Mouse (Mus musculus): Measurements from ENCODE around the gene Syt17. TPM values are rescaled to one million over a fixed set of nuclear protein-coding genes. Genes with fewer than 3 reads are reported as not detected.

The Syt17 gene
- polyA plus RNA-seq, 1 experiment from 2014 or later = 8.3 TPM

DNA sequence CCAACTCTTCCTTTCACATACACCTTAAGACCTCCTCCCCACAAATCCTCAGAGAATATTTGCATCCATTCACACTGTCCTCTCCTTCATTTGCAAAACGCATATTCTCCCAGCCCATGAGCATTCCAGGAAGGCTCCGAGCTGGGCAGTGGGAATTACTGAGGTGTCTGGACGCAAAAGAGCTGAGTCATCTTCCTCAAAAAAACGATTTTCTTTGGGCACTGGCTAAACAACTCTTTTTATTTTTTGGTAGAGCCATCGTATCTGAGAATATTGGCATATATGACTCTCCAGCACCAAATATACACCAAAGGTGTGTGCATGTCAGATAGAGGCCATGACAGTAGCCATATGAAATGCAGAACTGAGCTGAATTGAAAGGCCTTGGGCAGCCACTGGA lies 38.9 kb upstream of the Syt17 start:
- Histone ChIP-seq H3K9ac (ENCODE audit: low read length) (no peak overlapping the region), H3K27ac (ENCODE audit: low read depth) (no peak overlapping the region), H3K9me3 (ENCODE audit: control insufficient read depth, low read length) (no peaks in the 10 kb centered on the region), H3K27me3 (replicated peaks; ENCODE audit: control insufficient read depth, insufficient read depth, low read length) (0 out of 2 replicates have a peak, but pooled peaks cover 3% of the 10 kb centered on the region), H3K4me3 (ENCODE audit: low read depth, low read length) (no peak overlapping the region), H3K4me1 (replicated peaks; ENCODE audit: control insufficient read depth, insufficient read depth, low read length) (peaks cover 35% of the 10 kb centered on the region), H3K4me2 (ENCODE audit: low read length) (no peak overlapping the region), H3K36me3 (ENCODE audit: control insufficient read depth, insufficient read depth, low read length) (peaks cover 24% of the 10 kb centered on the region)
- WGBS = 57% methylated on average over 5 of the region's 5 CpGs
- no peak for ATAC-seq (replicated peaks; ENCODE audit: low FRiP score, low TSS enrichment, low read depth)
- no peak for DNase-seq (ENCODE audit: low spot score)

GRCm38 (mm10) chr7:118483996-118484395 lies 36.0 kb upstream of the Syt17 start:
- DNase-seq (ENCODE audit: low spot score) (no peak), ATAC-seq (replicated peaks; ENCODE audit: low FRiP score, low TSS enrichment, low read depth) (no peak)
- no peaks in the 10 kb centered on the region for H3K27me3 ChIP-seq (replicated peaks; ENCODE audit: control insufficient read depth, insufficient read depth, low read length)
- no peak overlapping the region for H3K27ac ChIP-seq (ENCODE audit: low read depth)
- H3K4me2 ChIP-seq (ENCODE audit: low read length) = no peak overlapping the region
- H3K9me3 ChIP-seq (ENCODE audit: control insufficient read depth, low read length) = no peaks in the 10 kb centered on the region
- H3K36me3 ChIP-seq (ENCODE audit: control insufficient read depth, insufficient read depth, low read length) = peaks cover 16% of the 10 kb centered on the region
- H3K4me3 ChIP-seq (ENCODE audit: low read depth, low read length) = no peak overlapping the region
- peaks cover 24% of the 10 kb centered on the region for H3K4me1 ChIP-seq (replicated peaks; ENCODE audit: control insufficient read depth, insufficient read depth, low read length)
- WGBS = 71% methylated on average over 1 of the region's 1 CpGs
- no peak overlapping the region for H3K9ac ChIP-seq (ENCODE audit: low read length)

- Histone ChIP-seq H3K4me3 (ENCODE audit: low read depth, low read length) (no peak overlapping the region), H3K27ac (ENCODE audit: low read depth) (no peak overlapping the region), H3K4me1 (replicated peaks; ENCODE audit: control insufficient read depth, insufficient read depth, low read length) (peaks cover 18% of the 10 kb centered on the region), H3K9me3 (ENCODE audit: control insufficient read depth, low read length) (no peaks in the 10 kb centered on the region), H3K36me3 (ENCODE audit: control insufficient read depth, insufficient read depth, low read length) (peaks cover 13% of the 10 kb centered on the region), H3K4me2 (ENCODE audit: low read length) (no peak overlapping the region), H3K27me3 (replicated peaks; ENCODE audit: control insufficient read depth, insufficient read depth, low read length) (no peaks in the 10 kb centered on the region), H3K9ac (ENCODE audit: low read length) (no peak overlapping the region)
- DNase-seq (ENCODE audit: low spot score) (no peak), ATAC-seq (replicated peaks; ENCODE audit: low FRiP score, low TSS enrichment, low read depth) (no peak)
- 84% methylated on average over 2 of the region's 2 CpGs for WGBS
These were observed 34.0 kb upstream of the Syt17 start for GRCm38 (mm10) chr7:118482001-118482400.

- Histone ChIP-seq H3K36me3 (ENCODE audit: control insufficient read depth, insufficient read depth, low read length) (peaks cover 13% of the 10 kb centered on the region), H3K27me3 (replicated peaks; ENCODE audit: control insufficient read depth, insufficient read depth, low read length) (no peaks in the 10 kb centered on the region), H3K4me1 (replicated peaks; ENCODE audit: control insufficient read depth, insufficient read depth, low read length) (peaks cover 18% of the 10 kb centered on the region), H3K4me3 (ENCODE audit: low read depth, low read length) (no peak overlapping the region), H3K27ac (ENCODE audit: low read depth) (no peak overlapping the region), H3K4me2 (ENCODE audit: low read length) (no peak overlapping the region), H3K9ac (ENCODE audit: low read length) (no peak overlapping the region), H3K9me3 (ENCODE audit: control insufficient read depth, low read length) (no peaks in the 10 kb centered on the region)
- no peak for DNase-seq (ENCODE audit: low spot score)
- ATAC-seq (replicated peaks; ENCODE audit: low FRiP score, low TSS enrichment, low read depth) = no peak
- 60% methylated on average over 10 of the region's 10 CpGs for WGBS
These were observed 33.2 kb upstream of the Syt17 start for GRCm38 (mm10) chr7:118481047-118481810.

DNA sequence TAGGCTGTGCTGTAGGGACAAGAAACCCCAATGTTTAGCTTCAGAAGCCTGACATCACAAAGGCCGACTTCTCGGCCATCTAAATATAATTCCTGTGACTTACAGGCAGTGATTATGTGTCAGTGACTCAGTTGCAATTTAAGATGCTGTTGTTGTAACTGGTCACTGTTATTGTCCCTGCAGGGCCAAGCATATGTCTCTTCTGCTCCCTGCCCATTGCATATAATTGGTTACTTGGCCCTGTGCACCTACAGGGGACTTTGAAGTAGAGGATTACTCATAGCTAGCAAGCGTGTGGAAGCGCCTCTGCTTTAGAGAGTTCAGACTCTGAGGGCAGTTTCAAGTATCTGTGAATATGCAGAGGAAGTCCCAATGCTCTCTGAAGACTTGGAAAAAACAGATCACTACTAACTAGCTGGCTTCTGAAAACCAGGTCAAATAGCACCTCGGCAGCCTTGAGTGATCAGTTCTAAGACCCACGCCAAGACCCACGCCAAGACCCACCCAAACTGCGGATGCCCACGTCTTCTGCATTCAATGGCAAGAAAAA lies 32.2 kb upstream of the Syt17 start:
- DNase-seq (ENCODE audit: low spot score) = no peak
- peaks cover 16% of the 10 kb centered on the region for H3K4me1 ChIP-seq (replicated peaks; ENCODE audit: control insufficient read depth, insufficient read depth, low read length)
- H3K36me3 ChIP-seq (ENCODE audit: control insufficient read depth, insufficient read depth, low read length) = peaks cover 7% of the 10 kb centered on the region
- no peak overlapping the region for H3K4me3 ChIP-seq (ENCODE audit: low read depth, low read length)
- H3K27ac ChIP-seq (ENCODE audit: low read depth) = no peak overlapping the region
- no peak overlapping the region for H3K4me2 ChIP-seq (ENCODE audit: low read length)
- ATAC-seq (replicated peaks; ENCODE audit: low FRiP score, low TSS enrichment, low read depth) = no peak
- no peak overlapping the region for H3K9ac ChIP-seq (ENCODE audit: low read length)
- no peaks in the 10 kb centered on the region for H3K9me3 ChIP-seq (ENCODE audit: control insufficient read depth, low read length)
- H3K27me3 ChIP-seq (replicated peaks; ENCODE audit: control insufficient read depth, insufficient read depth, low read length) = no peaks in the 10 kb centered on the region
- WGBS = 84% methylated on average over 9 of the region's 9 CpGs

GRCm38 (mm10) chr7:118478835-118479312 lies 30.9 kb upstream of the Syt17 start:
- H3K4me1 ChIP-seq (replicated peaks; ENCODE audit: control insufficient read depth, insufficient read depth, low read length) = peaks cover 16% of the 10 kb centered on the region
- H3K4me3 ChIP-seq (ENCODE audit: low read depth, low read length) = no peak overlapping the region
- no peak overlapping the region for H3K4me2 ChIP-seq (ENCODE audit: low read length)
- no peak overlapping the region for H3K9ac ChIP-seq (ENCODE audit: low read length)
- H3K36me3 ChIP-seq (ENCODE audit: control insufficient read depth, insufficient read depth, low read length) = no peaks in the 10 kb centered on the region
- H3K9me3 ChIP-seq (ENCODE audit: control insufficient read depth, low read length) = no peaks in the 10 kb centered on the region
- 27% methylated on average over 3 of the region's 3 CpGs for WGBS
- DNase-seq (ENCODE audit: low spot score) (peak; percentile 65), ATAC-seq (replicated peaks; ENCODE audit: low FRiP score, low TSS enrichment, low read depth) (no peak)
- peak overlapping the region; percentile 48 for H3K27ac ChIP-seq (ENCODE audit: low read depth)
- no peaks in the 10 kb centered on the region for H3K27me3 ChIP-seq (replicated peaks; ENCODE audit: control insufficient read depth, insufficient read depth, low read length)

DNA sequence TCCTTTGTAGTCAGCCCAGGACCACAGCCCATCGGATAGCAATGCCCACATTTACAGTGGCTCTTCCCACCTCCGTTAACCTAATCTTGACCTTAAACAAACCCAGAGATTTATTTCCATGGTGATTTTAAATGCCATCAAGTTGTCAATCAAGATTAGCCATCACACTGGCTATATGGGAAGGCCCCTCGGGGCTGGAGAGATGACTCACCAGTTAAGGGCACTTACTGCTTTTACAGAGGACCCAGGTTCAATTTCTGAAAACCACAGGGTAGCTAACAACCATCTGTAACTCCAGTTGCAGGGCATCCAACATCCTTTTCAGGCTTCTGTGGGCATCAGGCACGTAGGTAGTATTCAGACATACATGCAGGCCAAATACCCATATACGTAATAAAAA lies 28.4 kb upstream of the Syt17 start:
- H3K9me3 ChIP-seq (ENCODE audit: control insufficient read depth, low read length) = no peaks in the 10 kb centered on the region
- whole genome bisulfite sequencing = 54% methylated on average over 5 of the region's 5 CpGs
- no peaks in the 10 kb centered on the region for H3K36me3 ChIP-seq (ENCODE audit: control insufficient read depth, insufficient read depth, low read length)
- ATAC-seq (replicated peaks; ENCODE audit: low FRiP score, low TSS enrichment, low read depth) = no peak
- peaks cover 16% of the 10 kb centered on the region for H3K4me1 ChIP-seq (replicated peaks; ENCODE audit: control insufficient read depth, insufficient read depth, low read length)
- H3K27me3 ChIP-seq (replicated peaks; ENCODE audit: control insufficient read depth, insufficient read depth, low read length) = no peaks in the 10 kb centered on the region
- no peak overlapping the region for H3K27ac ChIP-seq (ENCODE audit: low read depth)
- no peak overlapping the region for H3K4me3 ChIP-seq (ENCODE audit: low read depth, low read length)
- DNase-seq (ENCODE audit: low spot score) = no peak
- H3K4me2 ChIP-seq (ENCODE audit: low read length) = no peak overlapping the region
- no peak overlapping the region for H3K9ac ChIP-seq (ENCODE audit: low read length)

GRCm38 (mm10) chr7:118475008-118475705 lies 27.1 kb upstream of the Syt17 start:
- H3K9ac ChIP-seq (ENCODE audit: low read length) = no peak overlapping the region
- H3K27ac ChIP-seq (ENCODE audit: low read depth) = no peak overlapping the region
- DNase-seq (ENCODE audit: low spot score) (no peak), ATAC-seq (replicated peaks; ENCODE audit: low FRiP score, low TSS enrichment, low read depth) (no peak)
- no peaks in the 10 kb centered on the region for H3K27me3 ChIP-seq (replicated peaks; ENCODE audit: control insufficient read depth, insufficient read depth, low read length)
- peaks cover 22% of the 10 kb centered on the region for H3K4me1 ChIP-seq (replicated peaks; ENCODE audit: control insufficient read depth, insufficient read depth, low read length)
- H3K36me3 ChIP-seq (ENCODE audit: control insufficient read depth, insufficient read depth, low read length) = no peaks in the 10 kb centered on the region
- no peaks in the 10 kb centered on the region for H3K9me3 ChIP-seq (ENCODE audit: control insufficient read depth, low read length)
- no peak overlapping the region for H3K4me2 ChIP-seq (ENCODE audit: low read length)
- WGBS = 85% methylated on average over 7 of the region's 7 CpGs
- H3K4me3 ChIP-seq (ENCODE audit: low read depth, low read length) = no peak overlapping the region
